Mouse (Mus musculus): ENCODE results near the gene Elmo1.
A peak's percentile ranks its signal among the peaks of the same experiment; 100 is the strongest.

The Elmo1 gene

GRCm38 (mm10) chr13:20121385-20122043 lies 31.1 kb downstream of the Elmo1 start:
- no peak for DNase-seq (ENCODE audit: low read depth, low spot score)

- DNase-seq (ENCODE audit: low read depth, low spot score), result peak; percentile 47
These were observed 33.6 kb downstream of the Elmo1 start for GRCm38 (mm10) chr13:20123975-20124374.

GRCm38 (mm10) chr13:20124965-20125364 lies 34.6 kb downstream of the Elmo1 start:
- no peak for DNase-seq (ENCODE audit: low read depth, low spot score)

- DNase-seq (ENCODE audit: low read depth, low spot score), result peak; percentile 5
These were observed 35.4 kb downstream of the Elmo1 start for GRCm38 (mm10) chr13:20125845-20126244.

GRCm38 (mm10) chr13:20127553-20127952 lies 37.2 kb downstream of the Elmo1 start:
- DNase-seq (ENCODE audit: low read depth, low spot score), result no peak

GRCm38 (mm10) chr13:20128097-20128496 lies 37.7 kb downstream of the Elmo1 start:
- DNase-seq (ENCODE audit: low read depth, low spot score), result no peak

- DNase-seq (ENCODE audit: low read depth, low spot score), result no peak
These were observed 40.3 kb downstream of the Elmo1 start for GRCm38 (mm10) chr13:20130731-20131130.

GRCm38 (mm10) chr13:20131322-20131997 lies 41.1 kb downstream of the Elmo1 start:
- no peak for DNase-seq (ENCODE audit: low read depth, low spot score)

- no peak for DNase-seq (ENCODE audit: low read depth, low spot score)
These were observed 41.6 kb downstream of the Elmo1 start for GRCm38 (mm10) chr13:20131998-20132371.

GRCm38 (mm10) chr13:20133602-20134394 lies 43.4 kb downstream of the Elmo1 start:
- DNase-seq (ENCODE audit: low read depth, low spot score), result no peak

GRCm38 (mm10) chr13:20134395-20135225 lies 44.2 kb downstream of the Elmo1 start:
- no peak for DNase-seq (ENCODE audit: low read depth, low spot score)

GRCm38 (mm10) chr13:20136753-20137152 lies 46.4 kb downstream of the Elmo1 start:
- DNase-seq (ENCODE audit: low read depth, low spot score), result no peak

GRCm38 (mm10) chr13:20138466-20138865 lies 48.1 kb downstream of the Elmo1 start:
- DNase-seq (ENCODE audit: low read depth, low spot score), result no peak

GRCm38 (mm10) chr13:20139060-20139459 lies 48.7 kb downstream of the Elmo1 start:
- DNase-seq (ENCODE audit: low read depth, low spot score), result no peak

- no peak for DNase-seq (ENCODE audit: low read depth, low spot score)
These were observed 49.6 kb downstream of the Elmo1 start for GRCm38 (mm10) chr13:20139825-20140665.

GRCm38 (mm10) chr13:20142637-20143036 lies 52.2 kb downstream of the Elmo1 start:
- no peak for DNase-seq (ENCODE audit: low read depth, low spot score)

GRCm38 (mm10) chr13:20146848-20147247 lies 56.5 kb downstream of the Elmo1 start:
- DNase-seq (ENCODE audit: low read depth, low spot score), result no peak

- DNase-seq (ENCODE audit: low read depth, low spot score), result no peak
These were observed 57.3 kb downstream of the Elmo1 start for GRCm38 (mm10) chr13:20147736-20148135.

GRCm38 (mm10) chr13:20150130-20150835 lies 59.9 kb downstream of the Elmo1 start:
- no peak for DNase-seq (ENCODE audit: low read depth, low spot score)

Measured in ES-CJ7 (cell line).